ENCODE assay signal across 8 mouse cellular contexts in genomic region chr3:101047586-101048275, GRCm38 (mm10). TPM values are rescaled to one million over a fixed set of nuclear protein-coding genes. Genes with fewer than 3 reads are reported as not detected.
DNase-seq lines count a peak whose midpoint lies in the region; ATAC-seq lines count a peak whose summit lies in the region.

No protein-coding gene starts in this region.

- H3K36me3 ChIP-seq in heart, embryonic 10.5 days: peaks cover 55% of the 10 kb centered on the region
- H3K36me3 ChIP-seq in forebrain, embryonic 16.5 days (ENCODE audit: control insufficient read depth, insufficient read depth): no peaks in the 10 kb centered on the region
- peaks cover 8% of the 10 kb centered on the region; the same call in 1 of the 2 replicates for H3K36me3 ChIP-seq in stomach, embryonic 16.5 days (ENCODE audit: control insufficient read depth, insufficient read depth, low read length)

- intact Hi-C loops in left cerebral cortex, postnatal 4 days (cut with DNase I): no loop called here

- no peak overlapping the region for H3K4me2 ChIP-seq in forebrain, embryonic 16.5 days (ENCODE audit: low read length)
- H3K4me2 ChIP-seq in stomach, embryonic 16.5 days (ENCODE audit: low read depth, low read length): no peak overlapping the region

- peak; percentile 85 to 86 for DNase-seq in heart, adult 18-20 months
- no peak for DNase-seq in heart, embryonic 10.5 days (ENCODE audit: low spot score)
- DNase-seq in MN1 (ENCODE audit: low spot score): peak; percentile 46
- peak; percentile 74 for DNase-seq in induced T-regulatory cell, adult 2 months (ENCODE audit: low read depth)
- peak; percentile 28 for DNase-seq in left cerebral cortex, postnatal 4 days

- no peak overlapping the region for H3K27ac ChIP-seq in heart, embryonic 10.5 days
- H3K27ac ChIP-seq in forebrain, embryonic 16.5 days (ENCODE audit: low read length): no peak overlapping the region
- peak overlapping the region; percentile 88 for H3K27ac ChIP-seq in stomach, embryonic 16.5 days (ENCODE audit: low read length)

- H3K4me3 ChIP-seq in heart, embryonic 10.5 days: no peak overlapping the region
- H3K4me3 ChIP-seq in forebrain, embryonic 16.5 days (replicated peaks; ENCODE audit: low read length): no peak overlapping the region
- no peak overlapping the region for H3K4me3 ChIP-seq in stomach, embryonic 16.5 days (replicated peaks; ENCODE audit: low read length)

- peak; percentile 51; the same call in 1 of the 2 replicates for ATAC-seq in forebrain, embryonic 16.5 days
- ATAC-seq in stomach, embryonic 16.5 days (ENCODE audit: insufficient read depth, low FRiP score): peak; percentile 72; the same call in 1 of the 2 replicates
- ATAC-seq in erythroblast, adult 5-6 weeks (replicated peaks; ENCODE audit: low FRiP score, poor library complexity, severe bottlenecking): no peak

- no peaks in the 10 kb centered on the region for H3K9me3 ChIP-seq in heart, embryonic 10.5 days
- no peaks in the 10 kb centered on the region for H3K9me3 ChIP-seq in forebrain, embryonic 16.5 days (ENCODE audit: control insufficient read depth, low read length)
- H3K9me3 ChIP-seq in stomach, embryonic 16.5 days (replicated peaks; ENCODE audit: control insufficient read depth, low read length): no peaks in the 10 kb centered on the region

- 82% methylated on average over 15 of the region's 15 CpGs for WGBS in heart, embryonic 10.5 days
- WGBS in forebrain, embryonic 16.5 days: 57% methylated on average over 15 of the region's 15 CpGs
- 76% methylated on average over 15 of the region's 15 CpGs for WGBS in stomach, embryonic 16.5 days

- H3K9ac ChIP-seq in forebrain, embryonic 16.5 days (replicated peaks; ENCODE audit: low read depth, low read length): no peak overlapping the region
- H3K9ac ChIP-seq in stomach, embryonic 16.5 days (ENCODE audit: low read length): no peak overlapping the region

- 0 out of 2 replicates have a peak, but pooled peaks cover 7% of the 10 kb centered on the region for H3K4me1 ChIP-seq in heart, embryonic 10.5 days
- H3K4me1 ChIP-seq in forebrain, embryonic 16.5 days (replicated peaks; ENCODE audit: control insufficient read depth, insufficient read depth, low read length): peaks cover 10% of the 10 kb centered on the region
- H3K4me1 ChIP-seq in stomach, embryonic 16.5 days (ENCODE audit: control insufficient read depth, insufficient read depth, low read length): peaks cover 13% of the 10 kb centered on the region

- no peaks in the 10 kb centered on the region for H3K27me3 ChIP-seq in heart, embryonic 10.5 days (ENCODE audit: insufficient read depth, poor library complexity, severe bottlenecking)
- H3K27me3 ChIP-seq in forebrain, embryonic 16.5 days (replicated peaks; ENCODE audit: control insufficient read depth, insufficient read depth, low read length): no peaks in the 10 kb centered on the region
- H3K27me3 ChIP-seq in stomach, embryonic 16.5 days (ENCODE audit: control insufficient read depth, insufficient read depth, low read length): no peaks in the 10 kb centered on the region

RNA-seq across cellular contexts. Expression of gene Cd101, which starts 18.4 kb away (rescaled TPM):
- total RNA-seq in heart, adult 18-20 months (2021): under 1 TPM; 0.10 to 0.15 TPM
- 0.34 and 0.50 TPM in 2 replicates for polyA plus RNA-seq in heart, embryonic 10.5 days (2016; fragmentation: Nextera tagmentation; extraction: Ambion mirVana)
- polyA plus RNA-seq in forebrain, embryonic 16.5 days (2015; fragmentation: Nextera tagmentation; extraction: Ambion mirVana): not detected in 2 replicates
- total RNA-seq in left cerebral cortex, postnatal 4 days (2021): under 1 TPM; 0.34 to 0.48 TPM
- 0.09 and 0.17 TPM in 2 replicates for polyA plus RNA-seq in stomach, embryonic 16.5 days (2015; fragmentation: Nextera tagmentation; extraction: Ambion mirVana)
- 0.19 and 0.42 TPM in 2 replicates for total RNA-seq in erythroblast, adult 5-6 weeks (2015; ENCODE audit: low replicate concordance)
- 1.8 and 2.0 TPM in 2 replicates for total RNA-seq in erythroblast, adult 5-6 weeks (2017; ENCODE audit: low replicate concordance)
